Mouse (Mus musculus) small intestine, adult 2 months (tissue): ENCODE data around the gene Fignl1. TPM values are rescaled to one million over a fixed set of nuclear protein-coding genes. Genes with fewer than 3 reads are reported as not detected.

Experiments used
- H3K27ac ChIP-seq: fragments of 200-500 bp; 2 replicates; pipeline ENCODE4 v1.5.1; 2012; ENCODE audit warnings: low read depth, low read length, control low read depth, inconsistent platforms; ENCODE audit not compliant: insufficient read depth
- H3K27me3 ChIP-seq: fragments of 200-500 bp; 2 replicates; pipeline ENCODE4 v1.6.1; 2012; ENCODE audit warnings: mild to moderate bottlenecking, moderate library complexity, low read length, inconsistent platforms; ENCODE audit not compliant: control insufficient read depth, insufficient read depth
- H3K36me3 ChIP-seq: fragments of 200-500 bp; 2 replicates; pipeline ENCODE4 v1.6.1; 2012; ENCODE audit warnings: mild to moderate bottlenecking, low read length, control low read depth, inconsistent platforms; ENCODE audit not compliant: control insufficient read depth, insufficient read depth
- H3K4me1 ChIP-seq: fragments of 200-500 bp; 2 replicates; pipeline ENCODE4 v1.6.1; 2012; ENCODE audit warnings: low read length, inconsistent platforms, mixed read lengths; ENCODE audit not compliant: control insufficient read depth, insufficient read depth, insufficient read length
- H3K4me3 ChIP-seq: fragments of 200-500 bp; 2 replicates; pipeline ENCODE4 v1.5.1; 2012; ENCODE audit warnings: low read depth, mild to moderate bottlenecking, control low read depth, inconsistent platforms, low read length, moderate library complexity
- CTCF ChIP-seq: fragments of 200-500 bp; IDR thresholded peaks from 2 replicates; pipeline ENCODE4 v1.5.1; 2012; ENCODE audit warnings: low read depth, mild to moderate bottlenecking, control low read depth, inconsistent platforms, low read length, moderate library complexity, mixed read lengths; ENCODE audit not compliant: insufficient replicate concordance, insufficient read length; ENCODE audit errors: extremely low read depth
- POLR2A ChIP-seq: fragments of 200-500 bp; IDR thresholded peaks from 2 replicates; pipeline ENCODE4 v1.6.1; 2012; ENCODE audit warnings: low read depth, mild to moderate bottlenecking, control low read depth, inconsistent platforms, low read length, moderate library complexity
- WGBS: fragments of 180-500 bp; shearing (Covaris S2); methylation state at CpG from one replicate; pipeline ENCODE4 v1.1.7; 2018; 5-methylcytosine and 5-hydroxymethylcytosine counted together
- polyA plus RNA-seq: library from polyadenylated mRNA; depleted of rRNA; stranded (reverse); fragments of >200 nt; gene quantifications from 2 replicates; pipeline ENCODE4 v1.2.3, GENCODE M21; 2012

Gene Fignl1
- polyA plus RNA-seq, 1 experiment, result 0.85 TPM

- WGBS, result 70% methylated on average over 3 of the region's 3 CpGs
- no peak overlapping the region for H3K4me3 ChIP-seq
- TF ChIP-seq POLR2A (no peak), CTCF (no peak)
- no peaks in the 10 kb centered on the region for H3K27me3 ChIP-seq
- H3K4me1 ChIP-seq, result 0 out of 2 replicates have a peak, but pooled peaks cover 2% of the 10 kb centered on the region
- no peak overlapping the region for H3K27ac ChIP-seq
- H3K36me3 ChIP-seq, result peaks cover 5% of the 10 kb centered on the region; the same call in 1 of the 2 replicates
Observed at GRCm38 (mm10) chr11:11820737-11821136, 12.0 kb upstream of the Fignl1 start.

GRCm38 (mm10) chr11:11820251-11820650 lies 11.5 kb upstream of the Fignl1 start:
- TF ChIP-seq POLR2A, result no peak
- 0 out of 2 replicates have a peak, but pooled peaks have one; percentile 27 for TF ChIP-seq CTCF
- Histone ChIP-seq H3K27me3 (no peaks in the 10 kb centered on the region), H3K4me3 (no peak overlapping the region), H3K36me3 (peaks cover 6% of the 10 kb centered on the region; the same call in 1 of the 2 replicates), H3K27ac (no peak overlapping the region), H3K4me1 (0 out of 2 replicates have a peak, but pooled peaks cover 2% of the 10 kb centered on the region)
- 4% methylated on average over 2 of the region's 2 CpGs for WGBS

GRCm38 (mm10) chr11:11819206-11819605 lies 10.4 kb upstream of the Fignl1 start:
- Histone ChIP-seq H3K27me3 (no peaks in the 10 kb centered on the region), H3K4me3 (no peak overlapping the region), H3K27ac (no peak overlapping the region), H3K36me3 (peaks cover 6% of the 10 kb centered on the region; the same call in 1 of the 2 replicates), H3K4me1 (0 out of 2 replicates have a peak, but pooled peaks cover 2% of the 10 kb centered on the region)
- TF ChIP-seq POLR2A (no peak), CTCF (no peak)
- WGBS, result 95% methylated on average over 5 of the region's 5 CpGs

GRCm38 (mm10) chr11:11818797-11819196 lies 10.0 kb upstream of the Fignl1 start:
- H3K36me3 ChIP-seq, result peaks cover 6% of the 10 kb centered on the region; the same call in 1 of the 2 replicates
- WGBS, result 90% methylated on average over 6 of the region's 6 CpGs
- TF ChIP-seq CTCF (no peak), POLR2A (no peak)

GRCm38 (mm10) chr11:11815737-11816136 lies 7.0 kb upstream of the Fignl1 start:
- WGBS, result 81% methylated on average over 3 of the region's 3 CpGs
- H3K27me3 ChIP-seq, result no peaks in the 10 kb centered on the region
- TF ChIP-seq POLR2A (no peak), CTCF (no peak)

More at GRCm38 (mm10) chr11:11818797-11819196, 10.0 kb upstream of the Fignl1 start:
- Histone ChIP-seq H3K27me3 (no peaks in the 10 kb centered on the region), H3K4me1 (0 out of 2 replicates have a peak, but pooled peaks cover 2% of the 10 kb centered on the region), H3K4me3 (no peak overlapping the region), H3K27ac (no peak overlapping the region)

GRCm38 (mm10) chr11:11811906-11812480 lies 3.2 kb upstream of the Fignl1 start:
- TF ChIP-seq POLR2A (no peak), CTCF (peak; percentile 86)
- WGBS, result 22% methylated on average over 9 of the region's 9 CpGs
- Histone ChIP-seq H3K27me3 (no peaks in the 10 kb centered on the region), H3K4me1 (no peaks in the 10 kb centered on the region), H3K4me3 (no peak overlapping the region), H3K36me3 (0 out of 2 replicates have a peak, but pooled peaks cover 4% of the 10 kb centered on the region), H3K27ac (no peak overlapping the region)

More at GRCm38 (mm10) chr11:11815737-11816136, 7.0 kb upstream of the Fignl1 start:
- H3K4me3 ChIP-seq, result no peak overlapping the region
- 0 out of 2 replicates have a peak, but pooled peaks cover 1% of the 10 kb centered on the region for H3K4me1 ChIP-seq
- peaks cover 6% of the 10 kb centered on the region; the same call in 1 of the 2 replicates for H3K36me3 ChIP-seq
- no peak overlapping the region for H3K27ac ChIP-seq

- WGBS, result 21% methylated on average over 11 of the region's 11 CpGs
- TF ChIP-seq CTCF (no peak), POLR2A (no peak)
Observed at GRCm38 (mm10) chr11:11809404-11810175, 828 bp upstream of the Fignl1 start.

More at GRCm38 (mm10) chr11:11809404-11810175, 828 bp upstream of the Fignl1 start:
- no peaks in the 10 kb centered on the region for H3K27me3 ChIP-seq
- H3K36me3 ChIP-seq, result peaks cover 2% of the 10 kb centered on the region; the same call in 1 of the 2 replicates
- peak overlapping the region; percentile 69 for H3K4me3 ChIP-seq
- no peaks in the 10 kb centered on the region for H3K4me1 ChIP-seq
- peak overlapping the region; percentile 59; the same call in 1 of the 2 replicates for H3K27ac ChIP-seq
